Mouse (Mus musculus) ES-E14 (cell line): Measurements from ENCODE around the gene Spg20.

ENCODE experiments used
- CHD2 ChIP-seq: IDR thresholded peaks from 2 replicates; pipeline ENCODE4 v1.6.1; 2014; ENCODE audit warnings: mild to moderate bottlenecking, low read depth, low read length, inconsistent platforms
- HCFC1 ChIP-seq: IDR thresholded peaks from 2 replicates; pipeline ENCODE4 v1.6.1; 2012; ENCODE audit warnings: low read length, inconsistent platforms, borderline replicate concordance; ENCODE audit not compliant: insufficient read depth
- MAFK ChIP-seq: IDR thresholded peaks from 2 replicates; pipeline ENCODE4 v1.6.1; 2014; ENCODE audit warnings: mild to moderate bottlenecking, low read depth, low read length, inconsistent platforms; ENCODE audit not compliant: insufficient read depth

- TF ChIP-seq HCFC1, result no peak
- TF ChIP-seq CHD2, result no peak
- TF ChIP-seq MAFK, result no peak
These were observed 12.9 kb upstream of the Spg20 start for GRCm38 (mm10) chr3:55098990-55099389.
